Mouse (Mus musculus) limb, embryonic 14.5 days (tissue): ENCODE data around the gene Apoh. TPM values are rescaled to one million over a fixed set of nuclear protein-coding genes. Genes with fewer than 3 reads are reported as not detected.

ENCODE experiments used
- ATAC-seq: fragments of 200-750 bp; cut with Nextera tagmentation; 2 replicates; pipeline ENCODE4 v1.8.0; 2017; ENCODE audit warnings: low read depth, moderate number of reproducible peaks, moderate TSS enrichment; ENCODE audit not compliant: low FRiP score
- DNase-seq: peaks from one replicate; pipeline ENCODE4 v3.0.0-alpha.2; 2015; ENCODE audit warnings: low spot score
- H3K27ac ChIP-seq: fragments of 300-500 bp; sonication (generic); replicated peaks from 2 replicates; pipeline ENCODE4 v1.5.1; 2014; ENCODE audit warnings: low read depth, mild to moderate bottlenecking, low read length, moderate library complexity, mixed read lengths
- H3K27me3 ChIP-seq: fragments of 300-500 bp; sonication (generic); 2 replicates; pipeline ENCODE4 v1.6.1; 2014; ENCODE audit warnings: low read length, mixed read lengths; ENCODE audit not compliant: control insufficient read depth, insufficient read depth
- H3K36me3 ChIP-seq: fragments of 300-500 bp; sonication (generic); 2 replicates; pipeline ENCODE4 v1.6.1; 2014; ENCODE audit warnings: mild to moderate bottlenecking, low read length, moderate library complexity, mixed read lengths; ENCODE audit not compliant: control insufficient read depth, insufficient read depth
- H3K4me1 ChIP-seq: fragments of 300-500 bp; sonication (generic); 2 replicates; pipeline ENCODE4 v1.6.1; 2014; ENCODE audit warnings: antibody characterized with exemption, low read length, mixed read lengths; ENCODE audit not compliant: control insufficient read depth, insufficient read depth
- H3K4me2 ChIP-seq: fragments of 300-500 bp; sonication (generic); replicated peaks from 2 replicates; pipeline ENCODE4 v1.6.1; 2014; ENCODE audit warnings: low read depth, mild to moderate bottlenecking, low read length, moderate library complexity; ENCODE audit not compliant: severe bottlenecking
- H3K4me3 ChIP-seq: fragments of 300-500 bp; sonication (generic); replicated peaks from 2 replicates; pipeline ENCODE4 v1.5.1; 2014; ENCODE audit warnings: low read length
- H3K9ac ChIP-seq: fragments of 300-500 bp; sonication (generic); 2 replicates; pipeline ENCODE4 v1.6.1; 2014; ENCODE audit warnings: mild to moderate bottlenecking, low read depth, low read length, moderate library complexity; ENCODE audit not compliant: severe bottlenecking
- H3K9me3 ChIP-seq: fragments of 300-500 bp; sonication (generic); 2 replicates; pipeline ENCODE4 v1.6.1; 2016; ENCODE audit warnings: low read length; ENCODE audit not compliant: control insufficient read depth
- POLR2A ChIP-seq: fragments of 200-500 bp; IDR thresholded peaks from 2 replicates; pipeline ENCODE4 v1.8.0; 2012; ENCODE audit warnings: inconsistent platforms, mild to moderate bottlenecking, moderate library complexity, borderline replicate concordance; ENCODE audit not compliant: insufficient read depth, insufficient read length; ENCODE audit errors: extremely low read depth
- WGBS: fragments of 180-500 bp; shearing (Covaris S2); extraction: QIAGEN DNeasy Blood & Tissue Kit; methylation state at CpG from one replicate; pipeline ENCODE4 v1.1.7; 2014; 5-methylcytosine and 5-hydroxymethylcytosine counted together
- polyA plus RNA-seq, 2 experiments: library from polyadenylated mRNA; depleted of rRNA in 1 of 2; stranded (reverse) in 1 of 2; unstranded in 1 of 2; fragments of >200 nt; fragmentation: Nextera tagmentation in 1 of 2; extraction: Ambion mirVana in 1 of 2; gene quantifications; 2 replicates each; pipeline versions ENCODE4 v1.2.1 to v1.2.3; 2012 to 2014

The Apoh gene
- polyA plus RNA-seq, 2 experiments, result 0.35 TPM; not detected in 1

- no peak for TF ChIP-seq POLR2A
- peak; percentile 60 for DNase-seq
Observed at GRCm38 (mm10) chr11:108299913-108300312, 43.2 kb upstream of the Apoh start.

GRCm38 (mm10) chr11:108300443-108300842 is 42.7 kb upstream of the Apoh start:
- no peak overlapping the region for H3K27ac ChIP-seq
- H3K4me3 ChIP-seq, result no peak overlapping the region
- H3K4me1 ChIP-seq, result peaks cover 32% of the 10 kb centered on the region
- no peaks in the 10 kb centered on the region for H3K36me3 ChIP-seq
- H3K9me3 ChIP-seq, result no peaks in the 10 kb centered on the region
- ATAC-seq (no peak), DNase-seq (no peak)
- H3K9ac ChIP-seq, result no peak overlapping the region
- no peak overlapping the region for H3K4me2 ChIP-seq
- no peaks in the 10 kb centered on the region for H3K27me3 ChIP-seq
- 73% methylated on average over 1 of the region's 1 CpGs for WGBS
- no peak for TF ChIP-seq POLR2A

More at GRCm38 (mm10) chr11:108299913-108300312, 43.2 kb upstream of the Apoh start:
- H3K4me3 ChIP-seq, result no peak overlapping the region
- no peak overlapping the region for H3K27ac ChIP-seq
- H3K9me3 ChIP-seq, result no peaks in the 10 kb centered on the region
- WGBS, result 63% methylated on average over 10 of the region's 10 CpGs
- no peak overlapping the region for H3K4me2 ChIP-seq
- no peaks in the 10 kb centered on the region for H3K27me3 ChIP-seq
- H3K4me1 ChIP-seq, result peaks cover 36% of the 10 kb centered on the region
- H3K36me3 ChIP-seq, result no peaks in the 10 kb centered on the region
- ATAC-seq, result peak; percentile 83
- no peak overlapping the region for H3K9ac ChIP-seq

- H3K9ac ChIP-seq, result no peak overlapping the region
- H3K36me3 ChIP-seq, result no peaks in the 10 kb centered on the region
- TF ChIP-seq POLR2A, result no peak
- ATAC-seq (no peak), DNase-seq (no peak)
- no peak overlapping the region for H3K4me3 ChIP-seq
- 62% methylated on average over 6 of the region's 6 CpGs for WGBS
- peaks cover 32% of the 10 kb centered on the region for H3K4me1 ChIP-seq
- no peak overlapping the region for H3K27ac ChIP-seq
- no peak overlapping the region for H3K4me2 ChIP-seq
- H3K9me3 ChIP-seq, result no peaks in the 10 kb centered on the region
- no peaks in the 10 kb centered on the region for H3K27me3 ChIP-seq
Observed at GRCm38 (mm10) chr11:108301036-108301435, 42.1 kb upstream of the Apoh start.

GRCm38 (mm10) chr11:108301796-108302490 is 41.2 kb upstream of the Apoh start:
- H3K4me2 ChIP-seq, result no peak overlapping the region
- 0 out of 2 replicates have a peak overlapping the region, but pooled peaks have one; percentile 21 for H3K27ac ChIP-seq
- H3K36me3 ChIP-seq, result no peaks in the 10 kb centered on the region
- no peak overlapping the region for H3K9ac ChIP-seq
- 44% methylated on average over 10 of the region's 10 CpGs for WGBS
- H3K9me3 ChIP-seq, result no peaks in the 10 kb centered on the region
- DNase-seq, result no peak
- TF ChIP-seq POLR2A, result no peak
- ATAC-seq, result no peak
- H3K4me1 ChIP-seq, result peaks cover 32% of the 10 kb centered on the region
- no peaks in the 10 kb centered on the region for H3K27me3 ChIP-seq
- no peak overlapping the region for H3K4me3 ChIP-seq

- Histone ChIP-seq H3K4me2 (no peak overlapping the region), H3K9me3 (no peaks in the 10 kb centered on the region), H3K27ac (no peak overlapping the region), H3K9ac (no peak overlapping the region), H3K27me3 (no peaks in the 10 kb centered on the region), H3K4me1 (peaks cover 32% of the 10 kb centered on the region), H3K4me3 (no peak overlapping the region), H3K36me3 (no peaks in the 10 kb centered on the region)
- TF ChIP-seq POLR2A, result no peak
- WGBS, result 96% methylated on average over 4 of the region's 4 CpGs
- no peak for ATAC-seq
- no peak for DNase-seq
Observed at GRCm38 (mm10) chr11:108303787-108304186, 39.4 kb upstream of the Apoh start.

GRCm38 (mm10) chr11:108307258-108307657 is 35.9 kb upstream of the Apoh start:
- no peak overlapping the region for H3K4me3 ChIP-seq
- DNase-seq, result no peak
- no peak overlapping the region for H3K27ac ChIP-seq
- 71% methylated on average over 7 of the region's 7 CpGs for WGBS
- H3K4me2 ChIP-seq, result no peak overlapping the region
- no peak overlapping the region for H3K9ac ChIP-seq
- no peaks in the 10 kb centered on the region for H3K27me3 ChIP-seq
- H3K36me3 ChIP-seq, result no peaks in the 10 kb centered on the region
- ATAC-seq, result no peak
- no peaks in the 10 kb centered on the region for H3K9me3 ChIP-seq
- H3K4me1 ChIP-seq, result peaks cover 8% of the 10 kb centered on the region
- no peak for TF ChIP-seq POLR2A
